In the genomic region with DNA sequence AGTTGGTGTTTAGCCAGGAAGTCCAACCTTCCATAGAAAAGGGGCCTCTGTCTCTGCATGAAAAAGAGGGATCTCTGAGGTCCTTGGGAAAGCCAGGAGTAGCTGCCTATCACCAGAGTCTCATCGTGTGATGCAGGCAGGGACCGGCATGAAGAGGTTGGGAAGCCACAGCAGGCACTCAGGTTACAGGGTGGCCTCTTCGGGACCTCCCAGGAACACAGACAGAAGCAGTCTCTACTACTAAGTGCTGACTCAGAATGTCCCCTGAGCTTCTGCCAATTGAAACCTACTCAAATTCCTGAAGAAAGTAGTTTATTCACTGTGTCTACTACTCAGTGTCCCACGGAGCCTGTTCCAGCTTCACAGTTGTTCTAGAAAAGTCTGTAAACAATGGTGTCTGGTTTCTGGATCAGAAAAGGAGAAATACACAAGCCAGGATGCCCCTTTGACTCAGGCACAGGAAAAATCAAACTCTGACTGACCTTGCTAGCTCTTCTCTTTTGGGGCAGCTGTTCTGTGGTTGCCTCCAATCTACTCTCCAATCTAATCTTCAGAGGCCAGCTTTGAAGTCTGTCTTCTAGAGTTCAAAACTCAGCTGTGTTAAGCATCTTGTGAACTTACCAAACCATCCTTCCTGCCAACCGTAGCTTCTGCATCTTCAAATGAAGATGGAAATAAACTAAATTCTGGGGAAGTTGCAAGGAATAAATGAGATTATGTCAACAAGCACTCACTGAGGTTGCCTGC, we compare ENCODE assay signal across 18 mouse cellular contexts.
DNase-seq lines count a peak whose midpoint lies in the region; ATAC-seq and TF ChIP-seq lines count a peak whose summit lies in the region.
"Had no signal": no experiment of that assay in that cellular context is flagged by ENCODE, and none has a peak within 500 bp of the region (broad histone marks: within the 10 kb centered on the region; RNA-seq: fewer than 3 reads in every experiment).

No protein-coding gene starts in this region.

- no peaks in the 10 kb centered on the region for H3K27me3 ChIP-seq in lung, embryonic 14.5 days (ENCODE audit: insufficient read depth, low read length)
- H3K27me3 ChIP-seq in lung, embryonic 15.5 days, result no peaks in the 10 kb centered on the region
- no peaks in the 10 kb centered on the region for H3K27me3 ChIP-seq in stomach, postnatal 0 days (ENCODE audit: control insufficient read depth, insufficient read depth, low read length)
- H3K27me3 ChIP-seq: embryonic facial prominence, embryonic 12.5 days; forebrain, embryonic 13.5 days; limb, embryonic 13.5 days; midbrain, embryonic 12.5 days had no signal

- no peaks in the 10 kb centered on the region for H3K36me3 ChIP-seq in lung, embryonic 14.5 days (ENCODE audit: insufficient read depth)
- H3K36me3 ChIP-seq in lung, embryonic 15.5 days, result no peaks in the 10 kb centered on the region
- H3K36me3 ChIP-seq in stomach, postnatal 0 days (ENCODE audit: control insufficient read depth, insufficient read depth, low read length), result no peaks in the 10 kb centered on the region
- H3K36me3 ChIP-seq: embryonic facial prominence, embryonic 12.5 days; limb, embryonic 13.5 days; midbrain, embryonic 12.5 days had no signal

- no peaks in the 10 kb centered on the region for H3K4me1 ChIP-seq in lung, embryonic 14.5 days (ENCODE audit: insufficient read depth)
- no peaks in the 10 kb centered on the region for H3K4me1 ChIP-seq in lung, adult 2 months (ENCODE audit: control insufficient read depth, insufficient read depth, low read length)
- 0 out of 2 replicates have a peak, but pooled peaks cover 6% of the 10 kb centered on the region for H3K4me1 ChIP-seq in lung, embryonic 15.5 days
- H3K4me1 ChIP-seq in stomach, postnatal 0 days (replicated peaks; ENCODE audit: control insufficient read depth, insufficient read depth), result no peaks in the 10 kb centered on the region
- H3K4me1 ChIP-seq: forebrain, embryonic 13.5 days; midbrain, embryonic 12.5 days had no signal

- TF ChIP-seq CTCF in lung, embryonic 14.5 days (IDR thresholded peaks at IDR 0.05; ENCODE audit: low read depth), result no peak
- TF ChIP-seq CTCF in lung, adult 2 months (IDR thresholded peaks at IDR 0.05; ENCODE audit: insufficient read depth, low read length), result no peak
- no peak for TF ChIP-seq CTCF in stomach, postnatal 0 days (IDR thresholded peaks at IDR 0.05; ENCODE audit: low read depth)

- TF ChIP-seq POLR2A in lung, adult 2 months (IDR thresholded peaks at IDR 0.05; ENCODE audit: borderline replicate concordance, extremely low read depth, low read depth, low read length), result no peak

- peak; percentile 54; the same call in 1 of the 2 replicates for ATAC-seq in lung, embryonic 14.5 days (ENCODE audit: insufficient read depth)
- ATAC-seq in lung, embryonic 15.5 days (ENCODE audit: borderline replicate concordance, extremely low read depth, low FRiP score, low TSS enrichment), result peak; percentile 64; the same call in 1 of the 2 replicates
- ATAC-seq in stomach, postnatal 0 days (ENCODE audit: low FRiP score, low TSS enrichment), result peak; percentile 54; the same call in 1 of the 2 replicates
- ATAC-seq: forebrain, embryonic 13.5 days; intestine, postnatal 0 days; liver, postnatal 0 days had no signal

- no peak for TF ChIP-seq EP300 in stomach, postnatal 0 days (optimal IDR thresholded peaks at IDR 0.05)

- H3K9ac ChIP-seq in lung, embryonic 14.5 days, result no peak overlapping the region
- H3K9ac ChIP-seq in lung, embryonic 15.5 days, result no peak overlapping the region
- no peak overlapping the region for H3K9ac ChIP-seq in stomach, postnatal 0 days (ENCODE audit: low read length)
- H3K9ac ChIP-seq: embryonic facial prominence, embryonic 12.5 days; forebrain, embryonic 13.5 days; limb, embryonic 13.5 days; liver, postnatal 0 days; midbrain, embryonic 12.5 days had no signal

- no peak overlapping the region for H3K4me2 ChIP-seq in lung, embryonic 14.5 days
- no peak overlapping the region for H3K4me2 ChIP-seq in lung, embryonic 15.5 days
- H3K4me2 ChIP-seq in stomach, postnatal 0 days (replicated peaks; ENCODE audit: low read depth), result no peak overlapping the region
- H3K4me2 ChIP-seq: embryonic facial prominence, embryonic 12.5 days; forebrain, embryonic 13.5 days; limb, embryonic 13.5 days; midbrain, embryonic 12.5 days had no signal

- no peak overlapping the region for H3K27ac ChIP-seq in lung, embryonic 14.5 days (ENCODE audit: low read depth)
- H3K27ac ChIP-seq in lung, embryonic 15.5 days, result no peak overlapping the region
- no peak overlapping the region for H3K27ac ChIP-seq in stomach, postnatal 0 days (replicated peaks)
- H3K27ac ChIP-seq: embryonic facial prominence, embryonic 12.5 days; forebrain, embryonic 13.5 days; heart, adult 2 months; left cerebral cortex, adult 2 months; limb, embryonic 13.5 days; midbrain, embryonic 12.5 days had no signal

- peak; percentile 87 for DNase-seq in heart, adult 11 months
- no peak for DNase-seq in heart, adult 9 months (ENCODE audit: low spot score in 2 of 2)
- DNase-seq in lung, embryonic 14.5 days, result peak; percentile 39
- no peak for DNase-seq in lung, adult 2 months
- DNase-seq in stomach, postnatal 0 days (ENCODE audit: low spot score), result no peak
- no peak for DNase-seq in frontal cortex, postnatal 14 days (ENCODE audit: low spot score in 2 of 2)
- DNase-seq: adrenal gland, postnatal 14 days; heart, adult 2 months; liver, postnatal 0 days; right cerebral cortex, postnatal 4 days; thymus, postnatal 4 days had no signal

- 31% methylated on average over 5 of the region's 5 CpGs for WGBS in lung, embryonic 14.5 days
- 28% methylated on average over 5 of the region's 5 CpGs for WGBS in lung, adult 2 months
- 22% methylated on average over 5 of the region's 5 CpGs for WGBS in lung, embryonic 15.5 days
- 37% methylated on average over 5 of the region's 5 CpGs for WGBS in stomach, postnatal 0 days

- H3K4me3 ChIP-seq in lung, embryonic 14.5 days (ENCODE audit: low read depth, low read length), result no peak overlapping the region
- no peak overlapping the region for H3K4me3 ChIP-seq in lung, adult 2 months (replicated peaks; ENCODE audit: extremely low read depth, low read depth, low read length)
- H3K4me3 ChIP-seq in lung, embryonic 15.5 days, result no peak overlapping the region
- no peak overlapping the region for H3K4me3 ChIP-seq in stomach, postnatal 0 days (ENCODE audit: low read depth, low read length)
- H3K4me3 ChIP-seq: embryonic facial prominence, embryonic 12.5 days; forebrain, embryonic 13.5 days; heart, adult 2 months; left cerebral cortex, adult 2 months; limb, embryonic 13.5 days; midbrain, embryonic 12.5 days had no signal

- no peaks in the 10 kb centered on the region for H3K9me3 ChIP-seq in lung, embryonic 14.5 days (ENCODE audit: low read depth, low read length)
- H3K9me3 ChIP-seq in lung, embryonic 15.5 days, result no peaks in the 10 kb centered on the region
- no peaks in the 10 kb centered on the region for H3K9me3 ChIP-seq in stomach, postnatal 0 days (ENCODE audit: control insufficient read depth, low read length)
- H3K9me3 ChIP-seq: embryonic facial prominence, embryonic 12.5 days; forebrain, embryonic 13.5 days; limb, embryonic 13.5 days; midbrain, embryonic 12.5 days had no signal

Comparison
In these comparisons a context has a peak if more than half of its experiments do, and no peak if none do; other contexts are left out.
1. DNase-seq: peak in heart, adult 11 months (single experiment) and lung, embryonic 14.5 days (single experiment); none in heart, adult 9 months (0 of 2), lung, adult 2 months (single experiment), stomach, postnatal 0 days (single experiment) and frontal cortex, postnatal 14 days (0 of 2).
2. Peak in every context shown above with its lines, with median percentiles within 50 percentile points of each other: ATAC-seq.